Mouse (Mus musculus) embryonic fibroblast, embryonic 13.5 days (primary cell): ENCODE results near the gene Mfap3l. TPM values are rescaled to one million over a fixed set of nuclear protein-coding genes. Genes with fewer than 3 reads are reported as not detected.
"Not testable (repeated sequence)": the region's sequence is repeated elsewhere in the genome, so short reads cannot be mapped to it uniquely, and the experiment has no call there.

ENCODE experiments used
- H3K27ac ChIP-seq: 2 replicates; pipeline ENCODE4 v1.5.1; 2012; ENCODE audit warnings: low read length, control low read depth, inconsistent platforms; ENCODE audit not compliant: insufficient read depth
- H3K4me1 ChIP-seq: 2 replicates; pipeline ENCODE4 v1.6.1; 2011; ENCODE audit warnings: low read length; ENCODE audit not compliant: control insufficient read depth, insufficient read depth
- H3K4me3 ChIP-seq: 2 replicates; pipeline ENCODE4 v1.5.1; 2011; ENCODE audit warnings: mild to moderate bottlenecking, control low read depth, low read length; ENCODE audit not compliant: insufficient read depth
- CTCF ChIP-seq: IDR thresholded peaks from 2 replicates; pipeline ENCODE4 v1.5.1; 2011; ENCODE audit warnings: mild to moderate bottlenecking, control low read depth, low read length, moderate library complexity, borderline replicate concordance; ENCODE audit not compliant: insufficient read depth
- POLR2A ChIP-seq: IDR thresholded peaks from 2 replicates; pipeline ENCODE4 v1.6.1; 2011; ENCODE audit warnings: low read depth, mild to moderate bottlenecking, control low read depth, low read length, moderate library complexity
- polyA plus RNA-seq: library from polyadenylated mRNA; stranded (reverse); fragments of >200 nt; gene quantifications from 2 replicates; pipeline ENCODE4 v1.2.4, GENCODE M21; 2011; ENCODE audit warnings: low read depth; ENCODE audit not compliant: missing spikeins, insufficient read length

The Mfap3l gene
- 9.1 and 20.9 TPM in 2 replicates for polyA plus RNA-seq

DNA sequence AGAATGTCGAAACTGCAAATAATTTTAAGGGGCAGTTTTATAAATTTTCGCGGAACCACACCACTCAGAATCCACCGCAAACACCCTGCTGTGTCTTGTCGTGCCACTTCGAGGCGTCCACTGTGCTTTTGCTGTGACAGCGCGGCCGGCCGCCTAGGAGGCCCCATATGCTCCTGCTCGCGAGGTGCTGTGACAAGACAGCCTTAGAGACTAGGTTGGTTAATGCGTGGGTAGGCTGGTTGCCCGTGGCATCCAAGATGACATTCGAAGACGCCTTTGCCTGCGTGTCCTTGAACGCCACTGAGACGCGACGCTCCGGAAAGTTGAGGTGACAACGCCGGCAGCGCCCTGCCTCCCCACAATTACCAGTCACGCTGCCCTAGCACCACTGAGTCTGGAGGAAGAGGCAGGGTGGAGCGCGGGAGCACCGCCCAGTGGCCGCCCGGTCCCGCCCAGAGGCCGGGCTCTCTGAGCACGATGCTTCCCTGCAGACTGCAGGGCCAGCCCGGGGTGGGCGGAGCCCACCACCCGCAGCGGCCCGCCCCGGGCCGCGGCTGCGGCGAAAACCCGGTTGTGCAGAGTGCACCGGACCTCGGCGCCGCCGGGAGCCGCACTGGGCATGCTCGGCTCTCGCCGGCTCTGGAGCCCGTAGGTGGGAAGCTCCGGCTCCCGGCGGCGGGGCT, at the start of gene Mfap3l:
TSS of gene Mfap3l (plus strand) at position 578 of the 683 bp plus-strand sequence.
- TF ChIP-seq CTCF (no peak), POLR2A (peak; percentile 73)
- Histone ChIP-seq H3K4me1 (peaks cover 2% of the 10 kb centered on the region; the same call in 1 of the 2 replicates), H3K4me3 (peak within 1 kb of the TSS; percentile 75), H3K27ac (peak within 1 kb of the TSS; percentile 8; the same call in 1 of the 2 replicates)

DNA sequence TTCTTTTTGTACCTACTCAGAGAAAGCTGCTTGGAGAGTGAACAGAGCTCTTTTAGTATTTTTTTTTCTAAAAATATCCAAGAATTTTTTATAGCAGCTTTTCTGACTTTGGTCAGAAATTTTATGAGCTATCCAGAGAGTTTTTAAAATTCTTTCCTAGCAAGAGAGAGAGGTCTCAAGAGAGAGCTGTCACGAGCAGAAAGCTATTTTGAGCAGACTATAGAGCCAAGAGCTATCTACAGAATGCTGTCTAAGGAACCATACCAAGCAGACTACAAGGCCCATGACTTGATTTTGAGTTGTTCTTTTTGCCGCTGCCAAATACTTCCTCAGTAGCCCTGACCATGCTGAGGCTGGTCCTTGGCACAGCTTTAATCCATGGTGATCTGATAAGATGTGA, 49.3 kb upstream of the Mfap3l start:
- no peaks in the 10 kb centered on the region for H3K4me1 ChIP-seq
- TF ChIP-seq CTCF: no peak
- TF ChIP-seq POLR2A: no peak
- no peak overlapping the region for H3K4me3 ChIP-seq
- H3K27ac ChIP-seq: peak overlapping the region; percentile 52

GRCm38 (mm10) chr8:60591352-60592105, 41.1 kb upstream of the Mfap3l start:
- H3K27ac ChIP-seq, H3K4me1 ChIP-seq: not testable (repeated sequence)

DNA sequence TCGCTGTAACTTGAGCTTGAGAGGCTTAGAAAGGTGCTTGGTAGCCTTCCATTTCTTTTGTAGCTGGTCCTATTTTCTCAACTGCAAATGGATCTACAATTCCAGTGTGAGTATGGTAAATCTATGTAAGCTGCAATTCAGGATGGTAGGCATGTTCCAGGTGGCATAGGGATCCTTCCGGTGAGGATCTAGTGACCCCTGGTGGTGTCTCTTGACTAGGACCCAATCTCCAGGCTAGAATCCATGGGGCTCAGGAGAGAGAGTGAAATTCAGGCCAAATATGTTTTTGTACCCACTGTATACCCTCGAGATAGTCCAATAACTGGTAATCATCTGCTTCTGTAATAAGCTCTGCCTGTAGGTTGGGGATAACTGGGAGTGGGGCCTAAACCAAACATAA, 37.9 kb upstream of the Mfap3l start:
- no peak overlapping the region for H3K27ac ChIP-seq
- TF ChIP-seq POLR2A (no peak), CTCF (no peak)
- H3K4me3 ChIP-seq: no peak overlapping the region
- H3K4me1 ChIP-seq: no peaks in the 10 kb centered on the region

More at GRCm38 (mm10) chr8:60591352-60592105, 41.1 kb upstream of the Mfap3l start:
- H3K4me3 ChIP-seq: not testable (repeated sequence)

GRCm38 (mm10) chr8:60611580-60612111, 21.0 kb upstream of the Mfap3l start:
- TF ChIP-seq CTCF (no peak), POLR2A (no peak)

DNA sequence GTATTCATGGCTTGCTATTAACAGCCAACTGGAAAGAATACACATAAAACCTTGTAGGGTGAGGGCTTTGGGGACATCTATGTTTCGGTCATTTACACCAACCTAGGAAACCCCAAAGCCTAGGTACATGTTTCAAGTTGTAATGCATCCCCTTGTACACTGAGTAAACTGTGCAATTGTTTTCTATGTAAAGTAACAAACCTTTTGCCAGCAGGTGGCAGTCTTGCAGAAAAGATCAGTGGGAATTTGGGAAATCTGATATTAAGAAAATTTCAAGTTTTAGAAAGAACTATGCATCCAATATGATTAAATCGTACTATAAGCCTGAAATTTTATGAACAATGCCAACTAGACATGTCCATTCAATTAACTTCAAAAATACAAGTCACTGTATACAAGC, 15.7 kb upstream of the Mfap3l start:
- H3K27ac ChIP-seq: peak overlapping the region; percentile 64; the same call in 1 of the 2 replicates
- H3K4me3 ChIP-seq: no peak overlapping the region
- no peaks in the 10 kb centered on the region; the same call in 1 of the 2 replicates for H3K4me1 ChIP-seq
- TF ChIP-seq CTCF (no peak), POLR2A (no peak)

More at GRCm38 (mm10) chr8:60611580-60612111, 21.0 kb upstream of the Mfap3l start:
- Histone ChIP-seq H3K27ac (no peak overlapping the region), H3K4me1 (no peaks in the 10 kb centered on the region; the same call in 1 of the 2 replicates), H3K4me3 (no peak overlapping the region)

DNA sequence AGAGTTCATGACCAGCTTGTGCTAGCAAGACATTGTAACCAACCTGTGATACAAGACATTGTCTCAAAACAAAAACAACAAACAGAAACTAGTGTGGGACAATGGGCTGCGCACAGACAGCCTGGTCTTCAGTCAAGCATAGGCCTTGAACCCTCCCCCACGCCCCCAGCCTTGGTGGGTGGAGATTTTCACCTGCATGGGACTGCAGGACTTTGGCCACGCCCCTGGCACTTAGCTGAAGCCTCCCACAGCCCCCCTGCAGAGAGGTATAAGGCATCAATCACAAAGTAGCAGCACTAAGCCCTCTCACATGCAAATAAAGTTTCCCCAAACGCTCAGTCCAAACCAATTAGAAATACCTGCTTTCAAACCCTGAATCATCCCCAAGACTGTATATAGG, 11.1 kb upstream of the Mfap3l start:
- TF ChIP-seq POLR2A: no peak
- TF ChIP-seq CTCF: no peak
- Histone ChIP-seq H3K4me3 (no peak overlapping the region), H3K4me1 (no peaks in the 10 kb centered on the region; the same call in 1 of the 2 replicates), H3K27ac (no peak overlapping the region)

DNA sequence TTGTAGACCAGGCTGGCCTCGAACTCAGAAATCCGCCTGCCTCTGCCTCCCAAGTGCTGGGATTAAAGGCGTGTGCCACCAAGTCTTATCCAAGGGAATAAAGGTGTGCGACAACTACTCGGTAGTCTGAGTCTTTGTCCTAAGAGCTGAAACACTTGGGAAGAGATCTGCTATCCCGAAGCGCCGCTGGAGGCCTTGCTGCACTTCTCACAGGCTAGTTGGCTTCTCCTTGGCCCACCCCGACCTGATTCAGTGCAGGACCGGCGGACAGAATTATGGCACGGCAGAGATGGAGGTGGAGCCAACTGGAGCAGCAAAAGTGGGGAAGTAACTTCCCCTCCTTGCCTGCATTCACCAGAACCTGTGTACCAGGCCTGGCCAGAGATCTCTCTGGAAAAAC, 10.6 kb upstream of the Mfap3l start:
- Histone ChIP-seq H3K4me3 (no peak overlapping the region), H3K4me1 (no peaks in the 10 kb centered on the region), H3K27ac (no peak overlapping the region)
- TF ChIP-seq CTCF (no peak), POLR2A (no peak)

- TF ChIP-seq CTCF: no peak
- no peak for TF ChIP-seq POLR2A
- H3K4me1 ChIP-seq: no peaks in the 10 kb centered on the region
- H3K4me3 ChIP-seq: no peak overlapping the region
- H3K27ac ChIP-seq: no peak overlapping the region
Measured at GRCm38 (mm10) chr8:60623438-60623837, 9.2 kb upstream of the Mfap3l start.

DNA sequence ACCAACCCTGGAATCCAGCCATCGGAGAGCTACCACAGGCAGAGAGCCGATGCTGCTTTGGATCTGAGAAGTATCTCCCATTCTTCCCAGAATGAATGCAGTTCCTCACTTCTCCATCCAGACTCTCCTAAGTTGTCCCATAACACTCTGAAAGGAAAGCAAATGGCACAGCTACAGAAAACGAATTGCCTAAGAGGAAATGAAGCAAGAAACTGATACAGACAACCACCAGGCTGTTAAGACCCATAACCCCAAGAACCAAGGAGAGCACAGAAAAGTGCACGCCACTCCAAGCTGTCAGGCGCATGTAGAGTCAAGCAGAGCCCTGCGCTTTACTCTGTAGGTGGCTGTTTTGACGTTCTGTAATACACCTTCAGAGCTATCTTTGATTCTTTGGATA, 7.9 kb upstream of the Mfap3l start:
- no peak overlapping the region for H3K4me3 ChIP-seq
- H3K27ac ChIP-seq: no peak overlapping the region
- H3K4me1 ChIP-seq: no peaks in the 10 kb centered on the region
- no peak for TF ChIP-seq POLR2A
- TF ChIP-seq CTCF: no peak
